Mouse (Mus musculus) lung, embryonic 14.5 days (tissue): ENCODE data around the gene Psmb5. TPM values are rescaled to one million over a fixed set of nuclear protein-coding genes. Genes with fewer than 3 reads are reported as not detected.

Experiments
- ATAC-seq: fragments of 200-750 bp; cut with Nextera tagmentation; 2 replicates; pipeline ENCODE4 v1.8.0; 2017; ENCODE audit warnings: mild to moderate bottlenecking, moderate TSS enrichment, moderate library complexity; ENCODE audit not compliant: insufficient read depth
- DNase-seq: peaks from one replicate; pipeline ENCODE4 v3.0.0-alpha.2; 2015
- H3K27ac ChIP-seq: fragments of 300-500 bp; sonication (generic); 2 replicates; pipeline ENCODE4 v1.5.1; 2014; ENCODE audit warnings: low read depth, mild to moderate bottlenecking, moderate library complexity
- H3K27me3 ChIP-seq: fragments of 300-500 bp; sonication (generic); 2 replicates; pipeline ENCODE4 v1.6.1; 2014; ENCODE audit warnings: low read length, control low read depth; ENCODE audit not compliant: insufficient read depth
- H3K36me3 ChIP-seq: fragments of 300-500 bp; sonication (generic); 2 replicates; pipeline ENCODE4 v1.6.1; 2014; ENCODE audit warnings: control low read depth; ENCODE audit not compliant: insufficient read depth
- H3K4me1 ChIP-seq: fragments of 300-500 bp; sonication (generic); 2 replicates; pipeline ENCODE4 v1.6.1; 2014; ENCODE audit warnings: antibody characterized with exemption, control low read depth; ENCODE audit not compliant: insufficient read depth
- H3K4me2 ChIP-seq: fragments of 300-500 bp; sonication (generic); 2 replicates; pipeline ENCODE4 v1.6.1; 2014; ENCODE audit warnings: mild to moderate bottlenecking
- H3K4me3 ChIP-seq: fragments of 300-500 bp; sonication (generic); 2 replicates; pipeline ENCODE4 v1.5.1; 2014; ENCODE audit warnings: low read depth, low read length
- H3K9ac ChIP-seq: fragments of 300-500 bp; sonication (generic); 2 replicates; pipeline ENCODE4 v1.6.1; 2014
- H3K9me3 ChIP-seq: fragments of 300-500 bp; sonication (generic); 2 replicates; pipeline ENCODE4 v1.6.1; 2016; ENCODE audit warnings: low read depth, low read length, control low read depth
- CTCF ChIP-seq: IDR thresholded peaks from 2 replicates; pipeline ENCODE4 v1.5.1; 2016; ENCODE audit warnings: antibody characterized with exemption, low read depth
- WGBS: fragments of 180-500 bp; shearing (Covaris S2); extraction: QIAGEN DNeasy Blood & Tissue Kit; methylation state at CpG from one replicate; pipeline ENCODE4 v1.1.7; 2014; 5-methylcytosine and 5-hydroxymethylcytosine counted together
- polyA plus RNA-seq: library from polyadenylated mRNA; unstranded; fragments of >200 nt; fragmentation: Nextera tagmentation; extraction: Ambion mirVana; gene quantifications from 2 replicates; pipeline ENCODE4 v1.2.1, GENCODE M21; 2014

Gene Psmb5
- polyA plus RNA-seq, 1 experiment from 2014 or later, result 393 TPM

DNA sequence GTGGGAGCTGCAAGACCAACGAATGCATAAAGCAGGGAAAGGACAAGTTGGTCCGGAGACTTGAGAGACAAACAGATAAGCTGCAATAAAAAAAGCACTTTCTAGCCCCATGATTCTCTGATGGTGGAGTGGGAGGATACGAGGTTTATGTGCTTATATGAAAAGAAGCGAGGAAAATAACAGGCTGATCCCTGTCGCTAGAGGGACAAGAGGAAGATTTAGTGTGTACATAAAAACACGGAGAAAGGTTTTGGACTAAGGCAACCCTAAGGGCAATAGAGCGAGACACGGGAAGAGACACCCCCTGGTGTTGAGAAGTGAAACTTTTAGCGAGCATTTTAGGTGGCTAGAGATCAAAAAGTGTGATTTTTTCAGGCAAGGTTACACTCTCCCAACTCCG, 39.8 kb downstream of the Psmb5 start:
- Histone ChIP-seq H3K36me3 (peaks cover 18% of the 10 kb centered on the region), H3K4me3 (peak overlapping the region; percentile 92), H3K27ac (peak overlapping the region; percentile 95), H3K9ac (peak overlapping the region; percentile 95), H3K4me2 (peak overlapping the region; percentile 76), H3K4me1 (peaks cover 8% of the 10 kb centered on the region), H3K9me3 (no peaks in the 10 kb centered on the region), H3K27me3 (no peaks in the 10 kb centered on the region)
- peak; percentile 73 for TF ChIP-seq CTCF
- peak; percentile 85 for DNase-seq
- ATAC-seq, result peak; percentile 29
- WGBS, result 0% methylated on average over 10 of the region's 10 CpGs

DNA sequence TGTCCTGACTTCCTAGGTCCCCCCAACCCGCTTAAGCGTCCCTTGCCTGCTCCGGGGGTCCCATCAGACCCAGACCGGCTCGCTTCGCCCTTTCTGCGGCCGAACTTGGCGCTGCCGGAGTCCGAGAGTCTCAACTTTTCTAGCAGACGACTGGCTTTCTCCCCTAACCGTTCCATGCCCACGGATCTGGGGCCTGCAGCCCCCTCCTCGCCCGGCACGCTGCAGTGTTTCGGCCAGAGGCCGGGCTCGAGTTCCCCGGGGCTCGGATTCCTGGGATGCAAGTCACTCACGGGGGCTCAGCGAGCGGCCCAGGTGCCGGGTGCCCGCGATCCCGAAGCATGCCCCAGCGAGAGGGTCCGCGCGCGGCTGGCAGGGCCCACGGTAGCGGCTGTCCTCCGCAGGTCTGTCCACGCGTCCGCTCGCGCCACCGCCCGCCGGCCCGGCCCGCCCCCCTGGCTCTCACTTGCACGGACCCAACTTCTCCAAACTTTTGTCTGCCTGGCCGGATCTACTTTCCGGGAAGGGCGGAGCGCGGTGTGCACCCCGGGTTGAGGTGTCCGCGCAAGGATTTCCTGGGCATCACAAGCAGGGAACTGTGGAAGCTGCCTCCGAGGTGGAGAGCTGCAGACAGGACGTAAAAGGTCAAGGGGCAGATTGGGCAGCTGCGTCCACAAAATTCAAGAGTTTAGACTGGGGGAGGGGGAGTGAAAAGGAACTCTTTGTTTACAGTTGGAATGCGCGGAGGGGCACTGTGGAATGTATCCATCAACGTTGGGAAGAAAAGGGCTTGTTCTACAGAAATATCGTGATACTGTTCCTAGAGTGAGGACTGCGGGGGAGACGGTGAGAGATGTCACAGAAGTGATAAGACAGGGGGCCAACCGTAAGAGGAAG, 40.5 kb downstream of the Psmb5 start, which contains the start of gene Ajuba:
Gene Ajuba, minus strand, starts transcription at position 470 of the 894 bp plus-strand sequence.
- Histone ChIP-seq H3K27ac (peak within 1 kb of the TSS; percentile 95), H3K36me3 (peaks cover 18% of the 10 kb centered on the region), H3K9ac (peak within 1 kb of the TSS; percentile 95), H3K4me2 (peak within 1 kb of the TSS; percentile 76), H3K27me3 (no peaks in the 10 kb centered on the region), H3K4me1 (peaks cover 11% of the 10 kb centered on the region), H3K4me3 (peak within 1 kb of the TSS; percentile 92), H3K9me3 (no peaks in the 10 kb centered on the region)
- DNase-seq (peak; percentile 95), ATAC-seq (peak; percentile 77)
- WGBS, result under 1% methylated on average over 66 of the region's 66 CpGs
- no peak for TF ChIP-seq CTCF

DNA sequence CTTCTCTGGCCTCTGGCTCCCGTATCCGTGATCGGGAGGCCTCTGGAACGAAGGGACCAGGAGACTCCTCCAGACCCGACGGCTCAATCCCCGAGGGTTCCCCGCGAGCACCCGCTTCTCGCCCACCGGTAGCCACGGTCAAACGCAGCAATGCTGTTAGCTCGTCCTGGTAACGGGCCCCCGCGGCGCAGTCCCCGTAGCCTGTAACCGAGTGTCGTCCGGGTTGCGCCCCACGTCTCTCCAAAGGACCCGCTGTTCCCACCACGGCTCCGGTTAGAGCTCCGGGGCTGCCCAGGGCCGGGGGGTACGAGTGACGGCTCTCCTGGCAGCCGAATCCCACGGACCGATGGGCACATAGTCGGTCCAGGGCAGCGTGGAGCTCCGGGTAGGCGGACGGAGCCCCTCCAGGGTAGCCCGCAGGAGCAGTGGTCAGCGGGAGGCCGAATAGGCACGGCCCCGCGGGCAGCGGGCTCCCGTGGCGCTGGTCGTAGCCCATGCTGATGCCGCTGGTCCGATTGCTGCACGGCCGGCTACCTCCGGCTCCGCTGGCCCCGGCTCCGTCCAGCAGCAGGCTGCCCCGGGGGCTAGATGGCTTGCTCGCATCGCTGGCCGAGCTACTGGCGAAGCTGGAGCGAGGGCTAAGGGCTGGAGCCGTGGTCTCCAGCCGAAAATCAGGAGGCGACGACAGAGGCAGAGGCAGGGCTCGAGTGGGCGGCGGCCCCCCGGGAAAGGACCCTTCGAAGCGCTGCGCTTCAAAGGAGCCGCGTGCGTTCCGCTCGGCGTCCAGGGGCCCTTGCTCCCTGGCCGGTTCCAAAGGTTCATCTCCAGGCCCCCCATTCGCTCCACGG, 41.4 kb downstream of the Psmb5 start:
- peaks cover 26% of the 10 kb centered on the region for H3K36me3 ChIP-seq
- no peaks in the 10 kb centered on the region for H3K27me3 ChIP-seq
- WGBS, result under 1% methylated on average over 84 of the region's 84 CpGs
- H3K9ac ChIP-seq, result peak overlapping the region; percentile 95
- ATAC-seq, result 0 out of 2 replicates have a peak, but pooled peaks have one; percentile 0
- H3K27ac ChIP-seq, result peak overlapping the region; percentile 95
- peak overlapping the region; percentile 76 for H3K4me2 ChIP-seq
- H3K9me3 ChIP-seq, result no peaks in the 10 kb centered on the region
- no peak for TF ChIP-seq CTCF
- peaks cover 15% of the 10 kb centered on the region for H3K4me1 ChIP-seq
- DNase-seq, result peak; percentile 54
- H3K4me3 ChIP-seq, result peak overlapping the region; percentile 92

DNA sequence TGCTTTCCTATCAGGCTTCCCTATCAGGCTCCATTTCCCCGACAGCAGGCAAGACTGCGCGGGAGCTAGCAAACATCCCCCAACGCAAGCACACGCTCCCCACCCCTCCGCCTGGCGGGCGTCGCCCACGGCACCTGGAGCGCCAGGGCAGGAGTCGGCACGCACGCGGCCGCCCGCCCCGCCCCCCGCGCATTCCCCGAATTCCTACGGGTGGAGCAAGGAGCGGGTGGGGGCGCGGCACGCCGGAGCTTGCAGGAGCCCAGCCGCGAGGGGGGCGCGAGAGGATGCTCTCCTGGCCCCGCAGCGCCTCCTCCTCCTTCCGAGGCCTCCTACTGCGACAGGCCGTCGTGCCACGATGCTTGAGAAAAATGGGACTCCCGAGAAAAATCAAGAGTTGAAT, 42.2 kb downstream of the Psmb5 start:
- Histone ChIP-seq H3K9ac (peak overlapping the region; percentile 95), H3K36me3 (peaks cover 34% of the 10 kb centered on the region), H3K4me3 (peak overlapping the region; percentile 92), H3K27ac (peak overlapping the region; percentile 95), H3K4me2 (peak overlapping the region; percentile 76), H3K4me1 (peaks cover 15% of the 10 kb centered on the region), H3K27me3 (no peaks in the 10 kb centered on the region), H3K9me3 (no peaks in the 10 kb centered on the region)
- TF ChIP-seq CTCF, result no peak
- WGBS, result under 1% methylated on average over 39 of the region's 39 CpGs
- DNase-seq (peak; percentile 90), ATAC-seq (peak; percentile 25)

DNA sequence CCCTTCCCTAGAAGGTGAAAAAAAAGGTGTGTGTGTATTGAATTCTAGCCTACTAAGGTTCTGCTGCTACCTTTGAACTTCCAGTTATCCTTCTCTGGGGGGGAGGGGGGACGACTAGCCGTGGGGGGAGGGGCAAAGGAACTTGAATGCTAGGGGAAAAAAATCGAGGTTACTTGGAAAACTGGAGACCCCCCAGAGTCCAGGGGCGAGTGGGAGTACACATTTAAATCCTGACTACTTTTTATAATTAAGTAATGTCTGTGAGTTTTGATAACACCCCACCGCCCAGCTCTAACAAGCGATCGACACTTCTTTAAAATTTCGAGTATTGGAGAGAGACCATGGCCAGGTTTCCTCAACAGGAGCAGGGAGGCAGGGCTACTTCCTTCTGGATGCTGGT, 42.8 kb downstream of the Psmb5 start:
- Histone ChIP-seq H3K27ac (peak overlapping the region; percentile 82; the same call in 1 of the 2 replicates), H3K36me3 (peaks cover 39% of the 10 kb centered on the region), H3K4me3 (peak overlapping the region; percentile 92), H3K4me2 (peak overlapping the region; percentile 76), H3K27me3 (no peaks in the 10 kb centered on the region), H3K4me1 (peaks cover 15% of the 10 kb centered on the region), H3K9me3 (no peaks in the 10 kb centered on the region), H3K9ac (peak overlapping the region; percentile 95)
- no peak for TF ChIP-seq CTCF
- no peak for ATAC-seq
- DNase-seq, result no peak
- WGBS, result 3% methylated on average over 8 of the region's 8 CpGs

DNA sequence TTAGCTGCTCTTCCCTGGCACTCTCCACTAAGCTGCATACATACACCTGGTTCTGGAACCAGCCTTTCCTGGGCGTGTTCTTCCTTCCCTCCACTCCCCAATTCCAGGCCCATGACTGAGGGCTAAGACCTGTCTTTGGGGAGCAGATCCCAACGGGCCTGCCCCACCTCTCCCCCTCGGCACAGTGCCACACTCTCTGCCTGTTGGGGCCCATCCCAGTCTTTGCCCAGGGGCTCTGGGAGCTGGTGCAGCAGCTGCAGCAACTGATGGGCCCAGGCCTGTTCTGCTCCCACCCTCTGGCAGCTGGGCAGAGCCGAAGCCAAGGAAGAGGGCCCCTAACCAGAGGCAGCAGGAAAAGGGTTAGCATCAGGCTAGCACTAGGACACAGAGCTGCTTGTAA, 43.6 kb downstream of the Psmb5 start:
- Histone ChIP-seq H3K9ac (peak overlapping the region; percentile 95), H3K27me3 (no peaks in the 10 kb centered on the region), H3K4me3 (peak overlapping the region; percentile 92), H3K4me2 (peak overlapping the region; percentile 76), H3K4me1 (peaks cover 15% of the 10 kb centered on the region), H3K36me3 (peaks cover 47% of the 10 kb centered on the region), H3K9me3 (no peaks in the 10 kb centered on the region), H3K27ac (peak overlapping the region; percentile 82; the same call in 1 of the 2 replicates)
- DNase-seq, result peak; percentile 20
- 14% methylated on average over 4 of the region's 4 CpGs for WGBS
- no peak for ATAC-seq
- TF ChIP-seq CTCF, result no peak
